Mouse (Mus musculus): ENCODE data around the gene Col18a1. TPM values are rescaled to one million over a fixed set of nuclear protein-coding genes. Genes with fewer than 3 reads are reported as not detected.

Gene Col18a1
- polyA plus RNA-seq, 1 experiment from 2014 or later, result 62.7 TPM

- Histone ChIP-seq H3K36me3 (no peaks in the 10 kb centered on the region), H3K4me3 (no peak overlapping the region), H3K27ac (no peak overlapping the region), H3K4me1 (replicated peaks) (no peaks in the 10 kb centered on the region), H3K4me2 (no peak overlapping the region), H3K27me3 (no peaks in the 10 kb centered on the region), H3K9ac (no peak overlapping the region), H3K9me3 (no peaks in the 10 kb centered on the region)
- WGBS, result 54% methylated on average over 4 of the region's 4 CpGs
- ATAC-seq (ENCODE audit: low FRiP score), result no peak
Observed at GRCm38 (mm10) chr10:77070072-77070471, 96.3 kb downstream of the Col18a1 start.

GRCm38 (mm10) chr10:77068469-77068868 lies 97.9 kb downstream of the Col18a1 start:
- Histone ChIP-seq H3K36me3 (no peaks in the 10 kb centered on the region), H3K4me1 (replicated peaks) (no peaks in the 10 kb centered on the region), H3K27ac (no peak overlapping the region), H3K27me3 (no peaks in the 10 kb centered on the region), H3K4me3 (no peak overlapping the region), H3K4me2 (no peak overlapping the region), H3K9ac (no peak overlapping the region), H3K9me3 (no peaks in the 10 kb centered on the region)
- 94% methylated on average over 7 of the region's 7 CpGs for WGBS
- no peak for ATAC-seq (ENCODE audit: low FRiP score)

DNA sequence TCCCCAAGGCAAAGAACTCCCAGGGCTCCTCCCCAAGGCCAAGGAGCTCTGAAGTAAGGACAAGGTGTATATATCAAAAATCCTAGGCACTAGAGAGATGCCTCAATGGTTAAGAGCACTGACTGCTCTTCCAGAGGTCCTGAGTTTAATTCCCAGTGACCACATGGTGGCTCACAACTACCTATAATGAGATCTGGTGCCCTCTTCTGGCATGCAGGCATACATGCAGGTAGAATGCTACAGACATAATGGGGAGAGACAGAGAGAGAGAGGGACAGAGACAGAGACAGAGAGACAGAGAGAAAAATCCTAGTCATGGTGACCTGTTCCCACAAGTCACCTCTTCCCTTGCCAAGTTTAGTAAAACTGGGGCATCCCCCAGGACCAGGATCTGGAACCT lies 101.7 kb downstream of the Col18a1 start:
- Histone ChIP-seq H3K4me3 (no peak overlapping the region), H3K4me1 (replicated peaks) (no peaks in the 10 kb centered on the region; the same call in 1 of the 2 replicates), H3K36me3 (no peaks in the 10 kb centered on the region), H3K27ac (no peak overlapping the region), H3K27me3 (no peaks in the 10 kb centered on the region), H3K4me2 (no peak overlapping the region), H3K9me3 (no peaks in the 10 kb centered on the region), H3K9ac (no peak overlapping the region)
- no peak for ATAC-seq (ENCODE audit: low FRiP score)

GRCm38 (mm10) chr10:77064239-77064638 lies 102.1 kb downstream of the Col18a1 start:
- Histone ChIP-seq H3K27ac (no peak overlapping the region), H3K9me3 (no peaks in the 10 kb centered on the region), H3K4me1 (replicated peaks) (no peaks in the 10 kb centered on the region; the same call in 1 of the 2 replicates), H3K4me2 (no peak overlapping the region), H3K9ac (no peak overlapping the region), H3K36me3 (no peaks in the 10 kb centered on the region), H3K4me3 (no peak overlapping the region), H3K27me3 (no peaks in the 10 kb centered on the region)
- no peak for ATAC-seq (ENCODE audit: low FRiP score)
- WGBS, result 96% methylated on average over 3 of the region's 3 CpGs

DNA sequence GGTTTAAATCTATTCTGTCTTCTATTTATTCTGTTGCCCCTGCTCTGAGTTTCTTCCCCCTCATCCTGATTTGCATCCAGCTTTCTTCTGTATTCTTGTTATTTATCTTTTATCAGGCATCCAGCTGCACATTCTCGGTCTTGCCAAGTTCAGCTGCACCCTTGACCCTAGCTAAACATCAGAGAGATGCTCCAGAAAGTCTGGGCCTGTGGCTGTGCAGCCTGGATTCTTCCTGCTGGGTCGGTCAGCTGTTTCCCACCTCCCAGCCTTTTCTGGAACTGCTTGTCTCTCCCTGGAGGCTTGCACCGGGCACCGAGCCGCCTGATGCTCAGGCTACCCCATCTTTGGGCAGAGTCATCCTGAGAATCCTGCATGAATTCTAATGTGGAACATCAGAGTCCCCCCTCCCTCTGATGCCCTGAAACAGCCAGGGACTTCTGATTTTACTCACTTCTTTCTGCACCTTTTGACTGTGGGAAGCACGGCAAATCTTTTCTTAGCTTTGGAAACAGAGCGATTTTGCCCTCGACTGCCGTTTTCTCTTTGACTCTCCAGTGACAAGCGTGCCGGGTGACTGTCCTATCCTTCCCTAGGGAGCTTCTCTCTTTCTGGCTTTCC lies 103.8 kb downstream of the Col18a1 start:
- H3K36me3 ChIP-seq, result no peaks in the 10 kb centered on the region
- H3K4me1 ChIP-seq (replicated peaks), result no peaks in the 10 kb centered on the region; the same call in 1 of the 2 replicates
- H3K4me2 ChIP-seq, result no peak overlapping the region
- H3K27me3 ChIP-seq, result no peaks in the 10 kb centered on the region
- WGBS, result 78% methylated on average over 11 of the region's 11 CpGs
- H3K9ac ChIP-seq, result no peak overlapping the region
- ATAC-seq (ENCODE audit: low FRiP score), result no peak
- H3K9me3 ChIP-seq, result no peaks in the 10 kb centered on the region
- no peak overlapping the region for H3K27ac ChIP-seq
- no peak overlapping the region for H3K4me3 ChIP-seq

- no peak overlapping the region for H3K27ac ChIP-seq
- no peak for ATAC-seq (ENCODE audit: low FRiP score)
- H3K4me1 ChIP-seq (replicated peaks), result no peaks in the 10 kb centered on the region; the same call in 1 of the 2 replicates
- H3K9me3 ChIP-seq, result no peaks in the 10 kb centered on the region
- no peak overlapping the region for H3K4me2 ChIP-seq
- no peaks in the 10 kb centered on the region for H3K36me3 ChIP-seq
- no peak overlapping the region for H3K4me3 ChIP-seq
- no peak overlapping the region for H3K9ac ChIP-seq
- no peaks in the 10 kb centered on the region for H3K27me3 ChIP-seq
- 74% methylated on average over 3 of the region's 3 CpGs for WGBS
Observed at GRCm38 (mm10) chr10:77061426-77061825, 104.9 kb downstream of the Col18a1 start.

GRCm38 (mm10) chr10:77056768-77057167 lies 109.6 kb downstream of the Col18a1 start:
- Histone ChIP-seq H3K36me3 (peaks cover 6% of the 10 kb centered on the region; the same call in 1 of the 2 replicates), H3K4me2 (no peak overlapping the region), H3K27me3 (no peaks in the 10 kb centered on the region), H3K9ac (no peak overlapping the region), H3K4me3 (no peak overlapping the region), H3K27ac (0 out of 2 replicates have a peak overlapping the region, but pooled peaks have one; percentile 9), H3K4me1 (replicated peaks) (peaks cover 2% of the 10 kb centered on the region; the same call in 1 of the 2 replicates), H3K9me3 (no peaks in the 10 kb centered on the region)
- 79% methylated on average over 10 of the region's 10 CpGs for WGBS
- ATAC-seq (ENCODE audit: low FRiP score), result no peak

DNA sequence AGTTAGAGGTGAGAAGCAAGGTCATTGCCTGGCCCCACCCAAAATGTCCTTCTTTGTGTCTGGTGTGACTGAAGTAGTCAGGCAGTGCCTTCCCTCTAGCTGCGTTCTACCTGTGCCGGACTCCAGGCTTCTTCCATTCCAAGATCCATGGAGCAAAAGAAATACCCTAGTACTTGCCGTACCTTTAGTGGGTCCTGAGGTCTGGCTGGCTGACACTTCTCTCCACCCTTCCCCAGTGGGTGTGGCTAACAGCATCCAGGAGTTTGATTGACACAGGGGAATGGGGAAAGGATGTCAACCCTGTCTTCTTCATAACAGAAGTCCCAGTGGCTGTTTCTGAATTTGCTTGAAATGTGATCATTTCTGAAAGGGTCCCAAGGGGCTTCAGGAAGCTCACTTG lies 117.7 kb downstream of the Col18a1 start:
- Histone ChIP-seq H3K4me3 (no peak overlapping the region), H3K9ac (no peak overlapping the region), H3K27ac (no peak overlapping the region), H3K9me3 (no peaks in the 10 kb centered on the region), H3K4me1 (replicated peaks) (peaks cover 2% of the 10 kb centered on the region; the same call in 1 of the 2 replicates), H3K27me3 (no peaks in the 10 kb centered on the region), H3K36me3 (peaks cover 84% of the 10 kb centered on the region), H3K4me2 (no peak overlapping the region)
- 89% methylated on average over 3 of the region's 3 CpGs for WGBS
- no peak for ATAC-seq (ENCODE audit: low FRiP score)

GRCm38 (mm10) chr10:77048196-77048595 lies 118.2 kb downstream of the Col18a1 start:
- Histone ChIP-seq H3K4me1 (replicated peaks) (peaks cover 2% of the 10 kb centered on the region; the same call in 1 of the 2 replicates), H3K4me3 (no peak overlapping the region), H3K27ac (no peak overlapping the region), H3K27me3 (no peaks in the 10 kb centered on the region), H3K9ac (no peak overlapping the region), H3K36me3 (peaks cover 88% of the 10 kb centered on the region), H3K9me3 (no peaks in the 10 kb centered on the region), H3K4me2 (no peak overlapping the region)
- ATAC-seq (ENCODE audit: low FRiP score), result no peak
- WGBS, result 75% methylated on average over 4 of the region's 4 CpGs

- no peak overlapping the region for H3K4me2 ChIP-seq
- H3K36me3 ChIP-seq, result peaks cover 56% of the 10 kb centered on the region
- 92% methylated on average over 8 of the region's 8 CpGs for WGBS
- no peak overlapping the region for H3K4me3 ChIP-seq
- H3K27me3 ChIP-seq, result no peaks in the 10 kb centered on the region
- peak overlapping the region; percentile 4; the same call in 1 of the 2 replicates for H3K27ac ChIP-seq
- H3K9me3 ChIP-seq, result no peaks in the 10 kb centered on the region
- ATAC-seq (ENCODE audit: low FRiP score), result no peak
- no peak overlapping the region for H3K9ac ChIP-seq
- peaks cover 22% of the 10 kb centered on the region for H3K4me1 ChIP-seq (replicated peaks)
Observed at GRCm38 (mm10) chr10:77038579-77039174, 127.7 kb downstream of the Col18a1 start.

- peak overlapping the region; percentile 74 for H3K9ac ChIP-seq
- peaks cover 32% of the 10 kb centered on the region for H3K4me1 ChIP-seq (replicated peaks)
- H3K4me2 ChIP-seq, result 0 out of 2 replicates have a peak overlapping the region, but pooled peaks have one; percentile 88
- H3K9me3 ChIP-seq, result no peaks in the 10 kb centered on the region
- WGBS, result 88% methylated on average over 6 of the region's 6 CpGs
- H3K27me3 ChIP-seq, result 0 out of 2 replicates have a peak, but pooled peaks cover 5% of the 10 kb centered on the region
- no peak overlapping the region for H3K27ac ChIP-seq
- no peak for ATAC-seq (ENCODE audit: low FRiP score)
- peaks cover 26% of the 10 kb centered on the region for H3K36me3 ChIP-seq
- no peak overlapping the region for H3K4me3 ChIP-seq
Observed at GRCm38 (mm10) chr10:77035487-77035886, 130.9 kb downstream of the Col18a1 start.

- WGBS, result under 1% methylated on average over 30 of the region's 30 CpGs
- H3K4me2 ChIP-seq, result peak overlapping the region; percentile 88
Observed at GRCm38 (mm10) chr10:77033323-77034025, 132.9 kb downstream of the Col18a1 start.

More at GRCm38 (mm10) chr10:77033323-77034025, 132.9 kb downstream of the Col18a1 start:
- peaks cover 7% of the 10 kb centered on the region for H3K36me3 ChIP-seq
- H3K9me3 ChIP-seq, result no peaks in the 10 kb centered on the region
- peak overlapping the region; percentile 65 for H3K4me3 ChIP-seq
- H3K27ac ChIP-seq, result peak overlapping the region; percentile 82
- H3K9ac ChIP-seq, result peak overlapping the region; percentile 74
- 0 out of 2 replicates have a peak, but pooled peaks cover 5% of the 10 kb centered on the region for H3K27me3 ChIP-seq
- H3K4me1 ChIP-seq (replicated peaks), result peaks cover 32% of the 10 kb centered on the region
- ATAC-seq (ENCODE audit: low FRiP score), result peak; percentile 72
